Mouse (Mus musculus) right cerebral cortex, postnatal 25 days (tissue): ENCODE data around the gene Tusc2.
"Not testable (repeated sequence)": the region's sequence is repeated elsewhere in the genome, so short reads cannot be mapped to it uniquely, and the experiment has no call there.

Experiments used
- DNase-seq: peaks from one replicate; pipeline ENCODE4 v3.0.0; 2022

Gene Tusc2

GRCm38 (mm10) chr9:107570016-107570415 lies 7.0 kb downstream of the Tusc2 start:
- DNase-seq: no peak

- DNase-seq: no peak
Measured at GRCm38 (mm10) chr9:107570845-107571244, 7.8 kb downstream of the Tusc2 start.

- DNase-seq: no peak
Measured at GRCm38 (mm10) chr9:107571534-107572326, 8.7 kb downstream of the Tusc2 start.

- no peak for DNase-seq
Measured at GRCm38 (mm10) chr9:107572327-107572662, 9.2 kb downstream of the Tusc2 start.

GRCm38 (mm10) chr9:107573774-107574173 lies 10.7 kb downstream of the Tusc2 start:
- not testable (repeated sequence) for DNase-seq

GRCm38 (mm10) chr9:107575579-107576356 lies 12.7 kb downstream of the Tusc2 start:
- DNase-seq: no peak

GRCm38 (mm10) chr9:107576357-107577107 lies 13.5 kb downstream of the Tusc2 start, which contains the start of gene Hyal1:
Gene Hyal1, plus strand, starts transcription at chr9:107576927.
- no peak for DNase-seq

- DNase-seq: no peak
Measured at GRCm38 (mm10) chr9:107577871-107578270, 14.8 kb downstream of the Tusc2 start.

GRCm38 (mm10) chr9:107578587-107578986 lies 15.5 kb downstream of the Tusc2 start, which contains the start of gene Naa80:
Gene Naa80, plus strand, starts transcription at chr9:107578887.
- DNase-seq: no peak

- DNase-seq: no peak
Measured at GRCm38 (mm10) chr9:107579023-107579900, 16.2 kb downstream of the Tusc2 start.

GRCm38 (mm10) chr9:107580501-107581317 lies 17.7 kb downstream of the Tusc2 start, which contains the start of gene Hyal3:
Gene Hyal3, plus strand, starts transcription at chr9:107580818.
- peak; percentile 88 for DNase-seq

GRCm38 (mm10) chr9:107581584-107581983 lies 18.5 kb downstream of the Tusc2 start:
- no peak for DNase-seq

GRCm38 (mm10) chr9:107582509-107583062 lies 19.5 kb downstream of the Tusc2 start:
- DNase-seq: no peak

- no peak for DNase-seq
Measured at GRCm38 (mm10) chr9:107583174-107583573, 20.1 kb downstream of the Tusc2 start.

GRCm38 (mm10) chr9:107586504-107586903 lies 23.4 kb downstream of the Tusc2 start:
- DNase-seq: no peak

GRCm38 (mm10) chr9:107586974-107587832 lies 24.1 kb downstream of the Tusc2 start, which contains the start of gene Ifrd2:
Gene Ifrd2, plus strand, starts transcription at chr9:107587642.
- DNase-seq: peak; percentile 97

GRCm38 (mm10) chr9:107587833-107588639 lies 25.0 kb downstream of the Tusc2 start:
- DNase-seq: no peak

- DNase-seq: no peak
Measured at GRCm38 (mm10) chr9:107590058-107590772, 27.2 kb downstream of the Tusc2 start.
